In the genomic region with DNA sequence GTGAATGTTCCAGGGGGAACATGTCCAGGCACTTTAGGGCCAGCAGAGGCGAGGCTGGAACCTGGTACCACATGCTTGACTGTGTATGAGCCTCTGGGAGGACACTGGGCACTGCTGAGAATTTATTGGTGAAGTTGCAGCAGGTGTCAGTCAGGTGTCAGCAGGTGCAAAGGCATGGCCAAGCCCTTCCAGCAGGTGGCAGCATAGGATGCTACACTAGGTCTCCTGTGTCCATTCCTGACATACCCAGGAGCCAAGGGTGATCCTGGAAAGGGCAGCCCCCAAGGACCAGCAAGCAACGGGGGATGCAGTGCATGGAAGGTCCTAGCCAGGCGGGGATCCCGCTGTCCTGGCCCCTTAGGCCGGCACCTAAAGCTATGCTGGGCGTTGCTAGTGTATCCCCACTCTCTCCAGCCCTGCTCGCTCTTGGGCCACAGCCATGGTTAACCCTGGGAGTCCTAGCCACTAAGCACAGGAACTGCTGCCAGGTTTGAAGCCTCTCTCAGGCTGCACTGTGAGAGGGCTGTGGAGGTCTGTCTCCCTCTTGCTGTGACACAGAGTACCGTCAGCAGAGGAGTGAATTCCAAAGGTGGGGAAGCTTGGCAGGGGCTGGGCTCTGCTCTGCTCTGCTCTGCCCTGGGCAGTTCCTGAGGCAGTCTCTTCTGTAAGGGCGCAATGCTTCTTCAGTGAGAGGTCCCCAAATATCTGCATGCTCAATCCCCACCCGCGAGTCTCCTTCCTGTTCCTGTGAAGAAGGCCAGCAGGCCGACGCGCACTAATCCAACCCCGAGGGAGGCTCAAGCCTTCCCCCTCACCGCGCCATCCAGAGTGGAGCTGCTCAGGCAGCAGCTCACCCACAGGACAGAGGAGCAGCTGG, we compare ENCODE assay signal across 9 mouse cellular contexts. TPM values are rescaled to one million over a fixed set of nuclear protein-coding genes. Genes with fewer than 3 reads are reported as not detected.
DNase-seq lines count a peak whose midpoint lies in the region; ATAC-seq and TF ChIP-seq lines count a peak whose summit lies in the region.
"Had no signal": no experiment of that assay in that cellular context is flagged by ENCODE, and none has a peak within 500 bp of the region (broad histone marks: within the 10 kb centered on the region; RNA-seq: fewer than 3 reads in every experiment).

No protein-coding gene starts in this region.

- no peaks in the 10 kb centered on the region for H3K9me3 ChIP-seq in heart, embryonic 10.5 days
- H3K9me3 ChIP-seq in E14TG2a.4 (ENCODE audit: low read length): no peaks in the 10 kb centered on the region
- no peaks in the 10 kb centered on the region for H3K9me3 ChIP-seq in limb, embryonic 13.5 days
- no peaks in the 10 kb centered on the region for H3K9me3 ChIP-seq in neural tube, embryonic 13.5 days

- H3K4me3 ChIP-seq in heart, adult 2 months: no peak overlapping the region
- H3K4me3 ChIP-seq in heart, embryonic 10.5 days: no peak overlapping the region
- peak overlapping the region; percentile 58 for H3K4me3 ChIP-seq in E14TG2a.4 (replicated peaks; ENCODE audit: low read length)
- H3K4me3 ChIP-seq in limb, embryonic 13.5 days: no peak overlapping the region
- no peak overlapping the region for H3K4me3 ChIP-seq in neural tube, embryonic 13.5 days

- no peaks in the 10 kb centered on the region for H3K36me3 ChIP-seq in heart, adult 2 months (ENCODE audit: control insufficient read depth, insufficient read depth, low read length)
- H3K36me3 ChIP-seq in heart, embryonic 10.5 days: peaks cover 91% of the 10 kb centered on the region
- H3K36me3 ChIP-seq in E14TG2a.4 (ENCODE audit: insufficient read depth, low read length): peaks cover 98% of the 10 kb centered on the region
- peaks cover 97% of the 10 kb centered on the region for H3K36me3 ChIP-seq in limb, embryonic 13.5 days
- H3K36me3 ChIP-seq in neural tube, embryonic 13.5 days: peaks cover 90% of the 10 kb centered on the region

- WGBS in heart, adult 2 months: 54% methylated on average over 17 of the region's 17 CpGs
- WGBS in heart, embryonic 10.5 days: 78% methylated on average over 17 of the region's 17 CpGs
- WGBS in limb, embryonic 13.5 days: 79% methylated on average over 17 of the region's 17 CpGs
- 77% methylated on average over 17 of the region's 17 CpGs for WGBS in neural tube, embryonic 13.5 days

- 0 out of 2 replicates have a peak, but pooled peaks have one; percentile 28 for TF ChIP-seq EP300 in heart, adult 2 months (IDR thresholded peaks at IDR 0.05; ENCODE audit: insufficient read depth, low read depth, low read length)

- no peak for TF ChIP-seq POLR2A in heart, adult 2 months (IDR thresholded peaks at IDR 0.05; ENCODE audit: insufficient read depth, low read depth, low read length)

- no peaks in the 10 kb centered on the region for H3K79me2 ChIP-seq in heart, adult 2 months (replicated peaks; ENCODE audit: control insufficient read depth, insufficient read depth, low read length)

- no peak overlapping the region for H3K4me2 ChIP-seq in limb, embryonic 13.5 days (replicated peaks)
- H3K4me2 ChIP-seq in neural tube, embryonic 13.5 days: no peak overlapping the region

- H3K27ac ChIP-seq in heart, adult 2 months: no peak overlapping the region
- H3K27ac ChIP-seq in heart, embryonic 10.5 days: no peak overlapping the region
- H3K27ac ChIP-seq in limb, embryonic 13.5 days: no peak overlapping the region
- H3K27ac ChIP-seq in neural tube, embryonic 13.5 days (replicated peaks): peak overlapping the region; percentile 33; the same call in 1 of the 2 replicates
- H3K27ac ChIP-seq: macrophage had no signal

- TF ChIP-seq CTCF in heart, adult 2 months (IDR thresholded peaks at IDR 0.05): peak; percentile 76
- TF ChIP-seq CTCF in E14TG2a.4 (conservative IDR thresholded peaks at IDR 0.05; ENCODE audit: low read length): peak; percentile 69

- peak; percentile 34; the same call in 1 of the 2 replicates for ATAC-seq in limb, embryonic 13.5 days (ENCODE audit: low FRiP score, low read depth)
- ATAC-seq in neural tube, embryonic 13.5 days (ENCODE audit: low read depth): no peak

- intact Hi-C loops in heart, adult 2 months (cut with DNase I): loop anchor here (1.0 kb wide), 1 partner anchor 14 kb away; a partner anchor contains a TSS
- intact Hi-C loops in heart, postnatal 36 days (cut with DNase I): loop anchor here (1.0 kb wide), 1 partner anchor 14 kb away; a partner anchor contains a TSS

- DNase-seq in heart, adult 2 months: peak; percentile 59 to 71
- DNase-seq in heart, embryonic 10.5 days (ENCODE audit: low spot score): no peak
- peak; percentile 96 for DNase-seq in cerebellum, adult 9-10 months
- peak; percentile 65 to 72 for DNase-seq in heart, postnatal 36 days
- no peak for DNase-seq in layer of hippocampus, adult 11-12 months (ENCODE audit: low spot score)

- H3K4me1 ChIP-seq in heart, adult 2 months (ENCODE audit: control insufficient read depth, insufficient read depth, low read length): peaks cover 2% of the 10 kb centered on the region; the same call in 1 of the 2 replicates
- peaks cover 14% of the 10 kb centered on the region for H3K4me1 ChIP-seq in heart, embryonic 10.5 days
- peaks cover 90% of the 10 kb centered on the region for H3K4me1 ChIP-seq in E14TG2a.4 (replicated peaks; ENCODE audit: low read depth, low read length)
- H3K4me1 ChIP-seq in limb, embryonic 13.5 days: no peaks in the 10 kb centered on the region; the same call in 1 of the 2 replicates
- H3K4me1 ChIP-seq in neural tube, embryonic 13.5 days (replicated peaks): peaks cover 30% of the 10 kb centered on the region

- H3K27me3 ChIP-seq in heart, adult 2 months (ENCODE audit: control insufficient read depth, insufficient read depth, low read length): no peaks in the 10 kb centered on the region
- H3K27me3 ChIP-seq in heart, embryonic 10.5 days (ENCODE audit: insufficient read depth, poor library complexity, severe bottlenecking): no peaks in the 10 kb centered on the region
- no peaks in the 10 kb centered on the region for H3K27me3 ChIP-seq in E14TG2a.4 (ENCODE audit: insufficient read depth, low read length)
- H3K27me3 ChIP-seq in limb, embryonic 13.5 days: no peaks in the 10 kb centered on the region
- H3K27me3 ChIP-seq in neural tube, embryonic 13.5 days: no peaks in the 10 kb centered on the region

- H3K9ac ChIP-seq in heart, adult 2 months (ENCODE audit: low read depth, low read length): no peak overlapping the region
- H3K9ac ChIP-seq in limb, embryonic 13.5 days: peak overlapping the region; percentile 13; the same call in 1 of the 2 replicates
- H3K9ac ChIP-seq in neural tube, embryonic 13.5 days: peak overlapping the region; percentile 26; the same call in 1 of the 2 replicates

RNA-seq across cellular contexts. Expression of a gene that starts 13.8 kb away (rescaled TPM):
- total RNA-seq in heart, adult 2 months (2021): 10 to 100 TPM; 85.9 to 93.3 TPM
- 106 and 107 TPM in 2 replicates for polyA plus RNA-seq in heart, adult 2 months (2012; rRNA removed)
- 43.1 and 54.0 TPM in 2 replicates for polyA plus RNA-seq in heart, embryonic 10.5 days (2016; fragmentation: Nextera tagmentation; extraction: Ambion mirVana)
- 10 to 100 TPM; 87.7 to 90.5 TPM for total RNA-seq in heart, postnatal 36 days (2021)
- polyA plus RNA-seq in limb, embryonic 13.5 days (2015; fragmentation: Nextera tagmentation; extraction: Ambion mirVana): 34.7 and 36.2 TPM in 2 replicates
- polyA plus RNA-seq in neural tube, embryonic 13.5 days (2015; fragmentation: Nextera tagmentation; extraction: Ambion mirVana): 41.1 and 41.4 TPM in 2 replicates

RNA-seq across cellular contexts. Expression of a gene that starts 21.7 kb away (rescaled TPM):
- total RNA-seq in heart, adult 2 months (2021): 1 to 10 TPM; 3.4 to 4.2 TPM
- 3.6 and 4.7 TPM in 2 replicates for polyA plus RNA-seq in heart, adult 2 months (2012; rRNA removed)
- polyA plus RNA-seq in heart, embryonic 10.5 days (2016; fragmentation: Nextera tagmentation; extraction: Ambion mirVana): 3.4 and 4.8 TPM in 2 replicates
- 1 to 10 TPM; 4.3 to 5.9 TPM for total RNA-seq in heart, postnatal 36 days (2021)
- 4.7 and 5.0 TPM in 2 replicates for polyA plus RNA-seq in limb, embryonic 13.5 days (2015; fragmentation: Nextera tagmentation; extraction: Ambion mirVana)
- 17.8 and 20.0 TPM in 2 replicates for polyA plus RNA-seq in neural tube, embryonic 13.5 days (2015; fragmentation: Nextera tagmentation; extraction: Ambion mirVana)

RNA-seq across cellular contexts. Expression of a gene that starts 50.0 kb away (rescaled TPM):
- total RNA-seq in heart, adult 2 months (2021): 10 to 100 TPM; 22.3 to 26.0 TPM
- 19.0 and 20.3 TPM in 2 replicates for polyA plus RNA-seq in heart, adult 2 months (2012; rRNA removed)
- polyA plus RNA-seq in heart, embryonic 10.5 days (2016; fragmentation: Nextera tagmentation; extraction: Ambion mirVana): 9.0 and 15.5 TPM in 2 replicates
- 10 to 100 TPM; 27.0 to 45.2 TPM for total RNA-seq in heart, postnatal 36 days (2021)
- 14.4 and 15.5 TPM in 2 replicates for polyA plus RNA-seq in limb, embryonic 13.5 days (2015; fragmentation: Nextera tagmentation; extraction: Ambion mirVana)
- polyA plus RNA-seq in neural tube, embryonic 13.5 days (2015; fragmentation: Nextera tagmentation; extraction: Ambion mirVana): 31.8 and 32.7 TPM in 2 replicates

Comparison
In these comparisons a context has a peak if more than half of its experiments do, and no peak if none do; other contexts are left out.
1. DNase-seq: peak in heart, adult 2 months (2 of 2), cerebellum, adult 9-10 months (single experiment) and heart, postnatal 36 days (2 of 2); none in heart, embryonic 10.5 days (single experiment) and layer of hippocampus, adult 11-12 months (single experiment).